Mouse (Mus musculus) inflammation-experienced regulatory T-cells (primary cell): Measurements from ENCODE around the gene Slc9a8. TPM values are rescaled to one million over a fixed set of nuclear protein-coding genes. Genes with fewer than 3 reads are reported as not detected.

Experiments
- polyA plus RNA-seq, 2 experiments: library from polyadenylated mRNA; unstranded; fragments of 100-300 nt; shearing (Covaris generic); gene quantifications; one replicate each; pipeline ENCODE4 v1.2.1; 2017

Gene Slc9a8
- 10 to 100 TPM; 59.6 to 78.9 TPM for polyA plus RNA-seq

DNA sequence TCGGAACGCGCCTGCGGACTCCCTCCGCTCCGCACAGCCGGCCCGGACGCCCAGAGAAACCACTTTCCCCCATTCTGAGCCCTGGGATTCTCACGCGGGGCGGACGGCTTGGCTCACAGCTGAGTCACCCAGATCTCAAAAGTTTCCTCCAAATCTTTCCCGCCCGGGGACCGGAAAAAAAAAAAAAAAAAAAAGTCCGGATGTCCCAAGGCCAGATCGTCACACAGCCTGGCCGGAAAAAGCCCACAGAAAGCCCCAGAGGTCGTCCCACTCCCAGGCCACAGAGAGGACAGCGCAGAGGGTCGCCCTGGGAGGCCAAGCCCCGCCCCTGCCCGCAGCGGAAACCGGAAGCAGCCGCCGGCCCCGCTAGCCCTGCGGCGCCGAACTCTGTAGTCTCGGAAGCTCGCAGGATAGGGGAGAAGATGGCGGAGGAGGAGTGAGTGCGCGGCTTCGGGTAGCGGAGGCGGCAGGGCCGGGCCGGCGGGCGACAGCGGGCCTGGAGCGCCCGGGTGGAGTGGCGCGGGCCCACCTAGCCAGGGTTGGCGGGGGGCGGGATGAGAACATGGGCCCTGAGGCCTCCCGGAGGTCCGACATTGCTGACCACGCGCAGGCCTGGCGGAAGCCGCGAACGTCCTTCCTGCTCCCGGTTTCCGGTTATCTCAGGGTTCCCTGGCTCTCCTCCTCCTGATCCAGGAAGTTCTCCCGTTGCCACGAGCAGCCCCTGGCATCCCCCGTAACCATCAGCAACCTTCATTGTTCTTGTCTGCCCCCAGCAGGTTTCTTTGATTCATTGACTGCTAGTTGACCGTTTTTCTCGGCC lies at the start of gene Slc9a8:
Gene Slc9a8 (plus strand): TSS at position 383 of the 820 bp plus-strand sequence.

DNA sequence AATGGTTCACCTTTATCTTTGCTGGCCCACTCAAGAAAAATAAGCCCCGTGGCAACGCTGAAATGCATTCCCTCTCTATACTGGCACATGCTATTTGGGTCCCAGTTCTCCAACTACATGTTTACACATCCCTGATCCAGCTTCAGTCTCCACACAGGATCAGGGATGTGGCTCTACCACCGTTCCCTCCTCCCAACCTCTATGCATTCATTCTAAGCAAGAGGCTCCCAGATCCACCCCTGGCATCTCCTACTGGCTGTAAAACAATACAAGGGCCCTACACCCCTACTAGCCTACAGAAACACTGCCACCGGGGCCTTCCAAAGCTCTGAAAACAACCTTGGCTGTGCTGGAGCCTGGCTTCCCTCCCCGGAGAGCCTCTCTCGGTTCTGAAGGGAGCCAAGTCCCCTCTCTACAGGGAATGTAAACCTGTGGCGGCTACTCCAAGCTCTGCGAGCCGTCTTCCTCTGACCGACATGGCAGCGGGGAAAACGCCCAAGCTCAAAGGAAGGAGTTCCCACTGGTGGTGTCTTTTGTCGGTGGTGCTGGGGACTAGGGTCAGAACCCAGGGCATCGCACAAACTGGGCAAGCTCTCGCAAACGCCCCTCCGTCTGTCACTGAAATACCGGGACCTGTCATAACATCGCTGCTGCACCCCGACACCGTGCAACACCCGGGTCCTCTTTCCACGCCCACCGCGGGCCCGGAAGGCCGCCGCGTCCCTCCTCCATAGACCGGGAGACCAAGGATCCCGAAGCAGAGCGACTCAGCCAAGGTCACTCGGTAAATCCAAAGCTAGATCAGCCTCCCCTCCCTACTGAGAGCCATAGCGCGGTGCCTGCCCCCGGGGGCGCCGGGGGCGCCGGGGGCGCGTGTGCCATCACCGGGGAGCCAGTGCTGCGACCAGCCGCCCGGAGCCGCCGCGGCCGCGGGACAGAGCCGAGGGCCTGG lies 70.5 kb downstream of the Slc9a8 start, which contains the start of gene Rnf114:
Gene Rnf114 (plus strand): TSS at position 889 of the 952 bp plus-strand sequence.

DNA sequence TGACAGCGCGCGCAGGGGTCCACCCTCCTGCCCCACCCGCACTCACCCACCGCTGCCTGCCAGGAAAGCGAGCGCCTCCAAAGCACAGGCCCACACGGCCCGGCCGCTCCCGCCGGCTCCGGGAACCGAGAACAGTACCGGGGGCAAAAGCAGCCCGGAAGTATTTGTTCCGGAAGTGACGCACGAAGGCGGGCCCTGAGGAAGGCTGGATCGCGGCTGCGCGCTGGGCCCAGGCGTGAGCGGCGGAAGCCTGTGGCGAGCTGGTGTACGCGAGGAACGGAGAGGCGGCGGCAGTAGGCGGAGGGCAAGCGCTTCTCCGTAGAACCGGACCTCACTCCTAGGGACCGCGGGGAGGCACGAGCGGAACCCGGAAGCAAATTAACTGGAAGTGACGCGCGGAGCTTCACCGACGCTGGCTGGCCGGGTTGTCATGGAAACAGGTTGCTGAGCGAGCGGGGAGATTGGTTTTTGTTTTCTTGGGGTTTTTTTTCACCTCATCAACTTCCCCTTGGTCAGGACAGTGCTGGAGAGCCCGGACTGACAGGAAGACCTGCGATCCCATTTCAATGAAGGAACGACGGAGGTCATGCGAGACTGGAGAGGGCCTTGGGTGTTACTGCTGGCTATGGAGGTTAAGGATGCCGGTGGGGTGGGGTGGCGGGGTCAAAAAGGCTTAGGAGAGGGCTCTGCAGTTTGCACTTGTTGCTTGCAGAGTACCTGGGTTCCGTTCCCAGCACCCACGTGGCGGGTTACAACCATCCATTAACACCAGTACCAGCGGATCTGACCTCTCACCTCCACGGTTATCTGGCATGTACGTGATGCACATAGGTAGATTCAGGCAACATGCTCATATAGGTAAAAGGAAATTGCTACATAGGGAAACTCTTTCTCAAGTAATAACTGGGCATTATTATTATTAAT lies 71.5 kb downstream of the Slc9a8 start, which contains the start of gene Spata2:
Gene Spata2 (minus strand): TSS at position 175 of the 924 bp plus-strand sequence.

Other genes starting within 250 kb of the Slc9a8 start
- gene Kcnb1, start 231.6 kb upstream of the Slc9a8 start, polyA plus RNA-seq, result 1 to 10 TPM in 1 of 2 experiments, under 1 TPM in 1; 0.80 to 3.0 TPM
- under 1 TPM in 1 of 2 experiments, not detected in 1; 0.71 TPM for gene Ptgis, start 181.1 kb upstream of the Slc9a8 start, polyA plus RNA-seq
- 10 to 100 TPM; 21.5 to 32.3 TPM for gene B4galt5, start 72.5 kb upstream of the Slc9a8 start, polyA plus RNA-seq
- gene Rnf114, start 70.9 kb downstream of the Slc9a8 start, polyA plus RNA-seq, result 100 to 1,000 TPM; 213 to 254 TPM
- 10 to 100 TPM; 24.1 to 30.1 TPM for gene Spata2, start 71.2 kb downstream of the Slc9a8 start, polyA plus RNA-seq
- gene Snai1, start 116.5 kb downstream of the Slc9a8 start, polyA plus RNA-seq, result under 1 TPM in 1 of 2 experiments, not detected in 1; 0.69 TPM
- gene Ube2v1, start 210.4 kb downstream of the Slc9a8 start, polyA plus RNA-seq, result 100 to 1,000 TPM; 259 to 269 TPM
- gene Gm20431, start 239.8 kb downstream of the Slc9a8 start, polyA plus RNA-seq, result 10 to 100 TPM; 19.1 to 24.6 TPM